Mouse (Mus musculus) neural tube, embryonic 12.5 days (tissue): Measurements from ENCODE around the gene Lypd6. TPM values are rescaled to one million over a fixed set of nuclear protein-coding genes. Genes with fewer than 3 reads are reported as not detected.

Experiments
- ATAC-seq: fragments of 200-750 bp; cut with Nextera tagmentation; 2 replicates; pipeline ENCODE4 v1.8.0; 2017; ENCODE audit warnings: low read depth, mild to moderate bottlenecking, moderate TSS enrichment, moderate library complexity; ENCODE audit not compliant: low FRiP score
- H3K27ac ChIP-seq: fragments of 300-500 bp; sonication (generic); 2 replicates; pipeline ENCODE4 v1.5.1; 2016
- H3K27me3 ChIP-seq: fragments of 300-500 bp; sonication (generic); replicated peaks from 2 replicates; pipeline ENCODE4 v1.6.1; 2016; ENCODE audit warnings: mild to moderate bottlenecking
- H3K36me3 ChIP-seq: fragments of 300-500 bp; sonication (generic); 2 replicates; pipeline ENCODE4 v1.6.1; 2016; ENCODE audit warnings: mild to moderate bottlenecking
- H3K4me1 ChIP-seq: fragments of 300-500 bp; sonication (generic); 2 replicates; pipeline ENCODE4 v1.6.1; 2016
- H3K4me2 ChIP-seq: fragments of 300-500 bp; sonication (generic); replicated peaks from 2 replicates; pipeline ENCODE4 v1.6.1; 2016; ENCODE audit warnings: mild to moderate bottlenecking
- H3K4me3 ChIP-seq: fragments of 300-500 bp; sonication (generic); 2 replicates; pipeline ENCODE4 v1.5.1; 2016
- H3K9ac ChIP-seq: fragments of 300-500 bp; sonication (generic); 2 replicates; pipeline ENCODE4 v1.6.1; 2016; ENCODE audit warnings: mild to moderate bottlenecking
- H3K9me3 ChIP-seq: fragments of 300-500 bp; sonication (generic); 2 replicates; pipeline ENCODE4 v1.6.1; 2016; ENCODE audit warnings: mild to moderate bottlenecking
- WGBS: fragments of 180-500 bp; shearing (Covaris S2); methylation state at CpG from one replicate; pipeline ENCODE4 v1.1.7; 2016; 5-methylcytosine and 5-hydroxymethylcytosine counted together
- polyA plus RNA-seq: library from polyadenylated mRNA; unstranded; fragments of >200 nt; fragmentation: Nextera tagmentation; extraction: Ambion mirVana; gene quantifications from 2 replicates; pipeline ENCODE4 v1.2.1, GENCODE M21; 2016

The Lypd6 gene
- 4.3 and 4.4 TPM in 2 replicates for polyA plus RNA-seq

DNA sequence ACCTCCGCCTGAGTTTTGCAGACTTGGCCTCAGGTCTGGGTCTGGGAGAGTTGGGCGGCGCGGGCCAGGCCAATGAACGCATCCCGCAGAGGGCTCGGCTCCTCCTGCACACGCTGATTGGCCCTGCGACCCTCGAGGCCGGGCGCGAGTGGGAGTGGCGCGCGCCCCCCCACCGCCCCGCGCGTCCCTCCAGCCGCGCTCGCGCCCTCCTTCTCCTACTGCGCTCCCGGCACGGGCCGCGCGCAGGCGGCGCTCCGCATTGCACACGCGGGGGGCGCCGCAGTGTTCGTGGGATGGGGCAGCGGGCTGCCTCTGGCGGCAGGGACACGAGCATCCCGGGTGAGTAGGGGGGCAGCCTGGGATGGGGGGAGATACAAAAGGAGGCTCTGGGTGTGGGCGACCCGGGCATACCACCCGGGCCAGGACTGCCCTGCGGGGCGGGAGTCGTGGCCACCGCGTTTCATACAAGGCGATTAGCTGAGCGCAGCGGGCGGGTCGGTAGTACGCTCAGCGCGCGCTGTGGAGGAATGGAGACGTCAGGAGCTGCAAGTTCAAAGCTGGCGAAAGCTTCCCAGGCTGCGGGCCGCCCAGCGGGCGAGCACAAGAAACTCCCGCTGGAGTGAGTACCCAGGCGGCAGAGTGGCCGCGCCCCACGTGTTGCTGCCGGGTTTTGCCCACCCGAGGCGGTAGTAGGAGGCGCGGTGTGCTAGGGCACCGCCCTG is at the start of gene Lypd6:
Lypd6 (plus strand) TSS at position 184 of the 722 bp plus-strand sequence.
- Histone ChIP-seq H3K4me3 (peak within 1 kb of the TSS; percentile 60), H3K4me2 (peak within 1 kb of the TSS; percentile 94), H3K36me3 (no peaks in the 10 kb centered on the region), H3K27ac (no peak within 1 kb of the TSS), H3K9ac (peak within 1 kb of the TSS; percentile 57), H3K4me1 (peaks cover 13% of the 10 kb centered on the region), H3K9me3 (no peaks in the 10 kb centered on the region), H3K27me3 (no peaks in the 10 kb centered on the region)
- peak; percentile 95 for ATAC-seq
- WGBS: under 1% methylated on average over 76 of the region's 76 CpGs

DNA sequence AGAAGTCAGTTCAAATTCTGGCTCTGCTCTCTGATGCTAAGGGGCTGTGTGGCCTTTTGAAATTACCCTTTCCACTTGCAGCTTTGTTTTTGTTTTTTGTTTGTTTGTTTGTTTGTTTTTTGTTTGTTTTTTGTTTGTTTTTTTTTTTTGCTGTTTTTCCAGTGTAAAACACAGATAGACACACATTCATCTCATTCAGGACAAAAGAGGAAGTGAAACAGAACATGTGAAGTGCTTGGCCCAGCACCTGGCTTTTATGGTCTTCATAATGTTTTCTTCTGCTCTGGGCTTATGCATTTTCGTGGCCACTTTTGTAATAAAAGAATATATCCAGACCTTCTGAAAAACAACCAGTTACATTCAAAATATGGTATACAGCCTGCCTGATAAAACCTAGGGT is 46.8 kb upstream of the Lypd6 start:
- 83% methylated on average over 1 of the region's 1 CpGs for WGBS

DNA sequence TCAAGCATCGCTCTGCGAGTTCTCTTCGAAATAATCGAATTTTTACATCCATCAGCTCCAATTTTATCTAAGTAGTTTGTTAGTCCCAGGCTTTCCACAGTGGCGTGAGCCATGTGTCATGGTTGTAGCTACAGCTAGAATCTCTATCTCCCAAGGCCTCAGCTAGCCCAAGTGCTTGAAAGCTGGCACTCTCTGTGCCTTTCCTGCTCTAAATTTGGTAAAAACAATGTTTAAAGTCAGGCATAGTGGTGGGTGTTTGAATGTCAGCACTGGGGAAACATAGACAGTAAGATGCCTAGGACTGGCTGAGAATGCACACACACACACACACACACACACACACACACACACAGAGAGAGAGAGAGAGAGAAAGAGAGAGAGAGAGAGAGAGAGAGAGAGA is 40.7 kb upstream of the Lypd6 start:
- Histone ChIP-seq H3K27me3 (no peaks in the 10 kb centered on the region), H3K4me2 (no peak overlapping the region), H3K27ac (no peak overlapping the region), H3K9ac (no peak overlapping the region), H3K4me3 (no peak overlapping the region), H3K9me3 (no peaks in the 10 kb centered on the region), H3K4me1 (0 out of 2 replicates have a peak, but pooled peaks cover 2% of the 10 kb centered on the region), H3K36me3 (no peaks in the 10 kb centered on the region)
- 88% methylated on average over 5 of the region's 5 CpGs for WGBS
- ATAC-seq: no peak

More for the DNA sequence above, 46.8 kb upstream of the Lypd6 start:
- Histone ChIP-seq H3K4me1 (no peaks in the 10 kb centered on the region), H3K27ac (no peak overlapping the region), H3K36me3 (no peaks in the 10 kb centered on the region), H3K4me3 (no peak overlapping the region), H3K9ac (no peak overlapping the region), H3K9me3 (no peaks in the 10 kb centered on the region), H3K4me2 (no peak overlapping the region), H3K27me3 (no peaks in the 10 kb centered on the region)
- no peak for ATAC-seq

DNA sequence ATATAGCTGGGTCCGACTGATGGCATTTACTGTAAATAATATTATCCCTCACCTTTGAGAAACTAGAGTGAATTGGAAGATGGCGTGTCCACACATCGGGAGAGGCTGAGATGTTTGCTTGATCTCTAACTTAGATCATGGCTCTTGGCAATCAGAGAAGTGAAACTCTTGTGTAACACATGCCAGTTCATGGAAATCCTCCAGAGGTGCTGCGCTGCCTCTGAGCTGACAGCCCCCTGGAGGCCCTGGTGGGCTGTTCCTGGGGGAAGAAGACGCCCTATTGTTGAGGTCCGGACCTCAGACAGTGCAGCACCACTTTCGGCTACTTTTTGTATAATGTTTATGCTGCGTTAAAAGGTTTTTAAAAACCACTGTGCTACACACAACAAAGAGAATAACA is 37.3 kb upstream of the Lypd6 start:
- ATAC-seq: no peak
- Histone ChIP-seq H3K36me3 (no peaks in the 10 kb centered on the region), H3K9me3 (no peaks in the 10 kb centered on the region), H3K27me3 (no peaks in the 10 kb centered on the region), H3K4me2 (no peak overlapping the region), H3K27ac (no peak overlapping the region), H3K4me3 (no peak overlapping the region), H3K9ac (no peak overlapping the region), H3K4me1 (0 out of 2 replicates have a peak, but pooled peaks cover 2% of the 10 kb centered on the region)
- WGBS: 68% methylated on average over 8 of the region's 8 CpGs

DNA sequence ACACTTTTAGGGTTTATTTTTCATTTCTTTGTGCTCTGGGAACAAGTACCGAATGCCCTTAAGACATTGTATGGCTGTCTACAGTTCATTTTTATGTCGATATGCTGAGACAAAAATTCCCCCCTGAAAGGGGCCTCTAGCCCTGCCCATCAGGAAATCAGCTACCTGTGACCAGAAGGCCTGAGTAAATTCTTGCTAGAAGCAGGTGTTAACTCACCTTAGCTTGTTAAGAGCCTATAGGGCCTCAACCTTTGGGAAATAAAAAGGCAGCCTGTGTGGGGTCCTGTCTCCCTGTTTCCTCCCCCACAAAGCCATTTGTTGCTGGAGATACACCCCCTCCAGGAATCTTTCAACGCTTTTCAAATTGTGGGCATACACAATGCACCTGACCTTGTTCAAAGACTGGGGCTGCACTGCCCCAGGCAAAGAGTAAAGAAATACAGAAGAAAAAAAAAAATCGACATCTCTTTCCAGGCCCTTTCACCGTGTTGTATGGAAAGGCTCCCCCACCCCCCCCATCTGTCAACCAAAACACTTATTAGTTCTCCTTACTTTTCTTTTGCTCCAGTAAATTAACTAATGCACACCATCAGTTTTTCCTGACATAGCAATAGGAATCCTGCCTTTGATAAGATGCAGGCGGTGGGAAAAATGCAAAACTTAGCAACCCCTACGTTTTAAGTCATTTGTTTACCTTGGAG is 21.9 kb upstream of the Lypd6 start:
- Histone ChIP-seq H3K4me2 (no peak overlapping the region), H3K27ac (no peak overlapping the region), H3K4me1 (no peaks in the 10 kb centered on the region), H3K27me3 (no peaks in the 10 kb centered on the region), H3K4me3 (no peak overlapping the region), H3K9ac (no peak overlapping the region), H3K36me3 (no peaks in the 10 kb centered on the region), H3K9me3 (no peaks in the 10 kb centered on the region)
- ATAC-seq: no peak
- 59% methylated on average over 7 of the region's 7 CpGs for WGBS

DNA sequence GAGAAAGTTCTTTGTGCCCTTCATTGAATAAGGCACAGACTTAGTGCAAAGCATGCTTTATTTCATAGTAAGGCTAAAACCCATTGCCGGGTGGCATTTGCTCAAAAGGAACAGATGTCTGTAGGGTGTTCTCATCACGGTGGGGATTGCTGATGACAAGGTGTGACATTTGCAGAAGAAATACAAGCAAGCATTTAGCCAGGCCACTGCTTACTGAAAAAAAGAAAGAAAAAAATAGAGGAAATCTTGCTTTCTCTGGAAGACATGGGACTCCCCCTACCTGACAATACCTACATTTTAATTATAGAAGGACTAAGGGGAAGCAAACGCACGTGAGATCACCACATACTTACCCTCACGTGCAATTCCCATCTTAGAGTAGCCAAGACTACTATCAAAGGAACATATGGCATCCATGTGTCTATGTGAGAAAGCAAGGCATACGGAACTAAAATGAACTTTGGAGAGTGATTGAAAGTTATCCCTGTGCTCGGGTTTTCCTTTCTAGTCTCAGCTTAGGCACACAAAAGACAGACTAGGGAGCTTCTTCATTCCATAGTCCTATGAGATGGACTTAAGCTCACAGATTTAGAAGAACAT is 21.3 kb upstream of the Lypd6 start:
- Histone ChIP-seq H3K9me3 (no peaks in the 10 kb centered on the region), H3K4me1 (no peaks in the 10 kb centered on the region), H3K9ac (no peak overlapping the region), H3K36me3 (no peaks in the 10 kb centered on the region), H3K4me2 (no peak overlapping the region), H3K27ac (no peak overlapping the region), H3K4me3 (no peak overlapping the region), H3K27me3 (no peaks in the 10 kb centered on the region)
- WGBS: 66% methylated on average over 7 of the region's 7 CpGs
- no peak for ATAC-seq

DNA sequence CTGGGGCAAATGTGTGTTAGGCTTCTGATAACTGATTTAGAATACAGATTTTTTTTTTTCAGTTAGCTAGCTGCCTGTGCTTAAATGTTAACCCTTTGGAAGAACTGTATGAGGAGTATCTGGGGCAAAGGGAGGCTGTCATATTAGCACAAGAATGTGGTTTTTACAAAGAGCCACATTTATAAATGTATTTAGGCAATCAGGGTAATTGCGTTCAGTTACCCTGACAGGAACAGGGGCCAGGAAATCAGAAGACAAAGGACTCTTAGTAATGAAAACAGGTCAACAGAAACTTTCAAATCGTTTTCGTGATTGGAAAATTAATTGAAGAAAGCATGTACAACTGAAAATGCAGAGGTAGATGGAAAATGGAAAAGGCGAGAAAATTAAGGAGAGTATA is 20.4 kb upstream of the Lypd6 start:
- no peaks in the 10 kb centered on the region for H3K4me1 ChIP-seq
- no peak overlapping the region for H3K4me2 ChIP-seq
- H3K27me3 ChIP-seq: no peaks in the 10 kb centered on the region
- H3K36me3 ChIP-seq: no peaks in the 10 kb centered on the region
- ATAC-seq: no peak
- no peak overlapping the region for H3K4me3 ChIP-seq
- H3K9me3 ChIP-seq: no peaks in the 10 kb centered on the region
- 78% methylated on average over 4 of the region's 4 CpGs for WGBS
- no peak overlapping the region for H3K9ac ChIP-seq
- no peak overlapping the region for H3K27ac ChIP-seq

DNA sequence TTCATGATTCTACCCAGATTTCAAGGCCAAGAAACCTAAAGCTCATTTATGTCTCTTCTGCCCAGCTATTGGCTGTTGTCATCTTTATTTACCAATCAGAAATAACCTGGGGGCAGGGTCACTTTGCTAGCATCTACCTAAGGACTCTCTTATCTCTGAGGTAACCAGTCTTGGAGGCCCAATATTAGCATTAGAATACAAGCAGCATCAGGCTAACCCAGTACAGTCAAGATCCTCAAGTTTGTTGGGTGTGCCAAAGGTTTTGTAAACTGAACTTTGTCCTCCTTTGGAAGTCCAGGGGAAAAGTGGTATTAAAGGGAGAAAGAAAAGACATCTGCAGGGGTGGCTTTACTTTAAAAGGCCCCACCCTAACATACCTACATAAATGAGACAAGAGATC is 17.8 kb upstream of the Lypd6 start:
- H3K9me3 ChIP-seq: no peaks in the 10 kb centered on the region
- no peak overlapping the region for H3K4me3 ChIP-seq
- ATAC-seq: no peak
- H3K27me3 ChIP-seq: no peaks in the 10 kb centered on the region
- H3K36me3 ChIP-seq: no peaks in the 10 kb centered on the region
- H3K4me2 ChIP-seq: no peak overlapping the region
- H3K9ac ChIP-seq: no peak overlapping the region
- H3K27ac ChIP-seq: no peak overlapping the region
- no peaks in the 10 kb centered on the region for H3K4me1 ChIP-seq

DNA sequence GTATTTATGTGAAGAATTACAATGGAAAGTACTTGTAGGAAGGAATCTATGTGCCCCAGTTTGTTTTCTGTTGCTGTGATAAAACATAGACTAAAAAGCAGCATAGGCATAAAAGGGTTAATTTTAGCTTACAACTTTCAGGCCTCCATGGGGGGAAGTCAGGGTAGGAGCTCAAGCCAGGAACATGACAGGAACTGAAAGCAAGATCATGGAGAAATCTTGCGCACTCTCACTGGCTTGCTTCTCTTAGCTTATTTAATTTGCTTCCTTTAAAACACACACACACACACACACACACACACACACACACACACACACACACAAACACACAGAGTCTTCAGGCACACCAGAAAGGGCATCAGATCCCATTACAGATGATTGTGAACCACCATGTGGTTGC is 12.3 kb upstream of the Lypd6 start:
- Histone ChIP-seq H3K4me1 (no peaks in the 10 kb centered on the region), H3K36me3 (no peaks in the 10 kb centered on the region), H3K4me3 (no peak overlapping the region), H3K9me3 (no peaks in the 10 kb centered on the region), H3K4me2 (no peak overlapping the region), H3K27ac (no peak overlapping the region), H3K27me3 (no peaks in the 10 kb centered on the region), H3K9ac (no peak overlapping the region)
- no peak for ATAC-seq
- 93% methylated on average over 1 of the region's 1 CpGs for WGBS

DNA sequence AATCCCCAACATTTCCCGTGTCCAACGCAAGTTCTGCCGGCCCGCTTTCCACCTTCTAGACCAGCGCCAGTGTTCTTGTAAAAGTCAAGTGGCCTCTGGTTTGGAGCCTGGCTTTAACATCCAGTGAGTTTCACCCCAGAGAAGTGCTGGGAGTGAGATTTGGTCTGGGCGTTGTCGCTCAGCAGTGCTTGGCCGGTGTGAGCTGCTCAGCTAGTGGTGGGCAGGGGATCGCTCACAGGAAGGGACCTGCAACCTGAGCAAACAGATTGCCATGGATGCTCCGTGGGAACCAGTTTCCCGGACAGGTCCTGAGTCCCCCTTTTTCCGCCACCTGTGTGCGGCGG is 355 bp upstream of the Lypd6 start:
- ATAC-seq: peak; percentile 54
- under 1% methylated on average over 14 of the region's 14 CpGs for WGBS
- peak overlapping the region; percentile 60 for H3K4me3 ChIP-seq

DNA sequence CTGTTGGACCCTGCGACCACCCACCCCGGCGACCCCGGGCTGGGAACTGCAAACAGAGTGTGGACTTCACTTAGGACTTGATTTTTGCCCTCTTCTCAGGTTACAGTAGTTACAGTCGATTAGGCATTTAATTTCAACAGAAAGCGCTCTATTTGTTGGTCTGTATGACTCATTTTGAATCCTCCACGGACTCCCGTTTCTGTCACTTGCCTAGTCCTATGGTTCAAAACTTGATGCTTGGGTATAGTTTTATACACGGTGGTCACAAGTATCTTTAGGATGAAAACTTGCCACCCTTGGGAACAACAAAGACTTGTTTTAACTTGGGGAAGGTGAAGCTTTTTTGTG is 713 bp downstream of the Lypd6 start:
- H3K4me2 ChIP-seq: peak overlapping the region; percentile 94
- no peaks in the 10 kb centered on the region for H3K36me3 ChIP-seq
- no peak for ATAC-seq
- no peaks in the 10 kb centered on the region for H3K9me3 ChIP-seq
- peaks cover 13% of the 10 kb centered on the region for H3K4me1 ChIP-seq
- 2% methylated on average over 9 of the region's 9 CpGs for WGBS
- no peaks in the 10 kb centered on the region for H3K27me3 ChIP-seq
- peak overlapping the region; percentile 60 for H3K4me3 ChIP-seq
- peak overlapping the region; percentile 57 for H3K9ac ChIP-seq
- H3K27ac ChIP-seq: no peak overlapping the region

More for the DNA sequence above, 355 bp upstream of the Lypd6 start:
- no peaks in the 10 kb centered on the region for H3K36me3 ChIP-seq
- no peaks in the 10 kb centered on the region for H3K9me3 ChIP-seq
- H3K4me2 ChIP-seq: peak overlapping the region; percentile 94
- H3K9ac ChIP-seq: peak overlapping the region; percentile 57
- H3K27ac ChIP-seq: no peak overlapping the region
- H3K27me3 ChIP-seq: no peaks in the 10 kb centered on the region
- peaks cover 13% of the 10 kb centered on the region for H3K4me1 ChIP-seq

DNA sequence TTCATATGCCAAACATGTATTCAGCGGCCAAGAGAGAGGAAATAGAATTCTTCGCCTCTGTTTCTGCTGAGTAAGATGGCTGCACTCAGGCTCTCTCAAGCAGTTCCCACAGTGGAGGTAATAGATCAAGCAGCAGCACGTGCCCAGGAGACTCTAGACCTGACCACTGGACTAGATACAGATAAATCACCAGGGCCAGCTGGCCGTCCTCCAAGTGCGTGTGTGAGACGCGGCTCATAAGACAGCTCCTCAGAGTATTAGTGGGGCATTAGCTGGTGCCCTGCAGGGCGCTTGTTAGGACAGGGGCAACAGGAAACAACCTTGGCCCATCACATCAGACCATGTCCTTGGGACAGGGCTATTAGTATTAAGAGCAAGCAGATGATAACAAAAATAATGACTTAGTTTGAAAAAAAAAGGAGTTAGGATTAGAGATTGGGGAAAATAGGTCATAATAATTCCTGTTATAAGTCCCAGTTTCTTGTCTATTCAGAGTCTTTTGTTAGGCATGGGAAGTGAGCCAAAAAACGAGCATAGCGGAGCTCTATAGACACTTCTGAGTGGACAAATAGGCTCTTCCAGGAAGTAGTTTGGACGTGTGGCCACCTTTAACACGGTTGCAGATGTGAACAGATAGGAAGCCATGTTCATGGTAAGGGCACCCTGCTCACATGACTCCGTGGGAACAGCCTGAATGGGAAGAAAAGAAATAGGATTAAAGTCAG is 3.5 kb downstream of the Lypd6 start:
- Histone ChIP-seq H3K4me3 (no peak overlapping the region), H3K27me3 (no peaks in the 10 kb centered on the region), H3K4me1 (peaks cover 13% of the 10 kb centered on the region), H3K4me2 (no peak overlapping the region), H3K36me3 (no peaks in the 10 kb centered on the region), H3K9ac (no peak overlapping the region), H3K27ac (no peak overlapping the region), H3K9me3 (no peaks in the 10 kb centered on the region)
- ATAC-seq: no peak
- WGBS: 65% methylated on average over 13 of the region's 13 CpGs
